Mouse (Mus musculus) heart, postnatal 0 days (tissue): ENCODE data around the gene Olfr211. TPM values are rescaled to one million over a fixed set of nuclear protein-coding genes. Genes with fewer than 3 reads are reported as not detected.

Experiments
- ATAC-seq: fragments of 200-750 bp; cut with Nextera tagmentation; 2 replicates; pipeline ENCODE4 v1.8.0; 2017; ENCODE audit warnings: low read depth, moderate number of reproducible peaks, moderate library complexity; ENCODE audit not compliant: insufficient read depth
- DNase-seq: peaks from one replicate; pipeline ENCODE4 v3.0.0-alpha.2; 2016; ENCODE audit warnings: low spot score
- H3K27ac ChIP-seq: fragments of 300-500 bp; sonication (generic); 2 replicates; pipeline ENCODE4 v1.5.1; 2014; ENCODE audit warnings: low read depth, mild to moderate bottlenecking
- H3K27me3 ChIP-seq: fragments of 300-500 bp; sonication (generic); 2 replicates; pipeline ENCODE4 v1.6.1; 2014; ENCODE audit warnings: low read length, mixed read lengths; ENCODE audit not compliant: control insufficient read depth, insufficient read depth
- H3K36me3 ChIP-seq: fragments of 300-500 bp; sonication (generic); replicated peaks from 2 replicates; pipeline ENCODE4 v1.6.1; 2014; ENCODE audit warnings: low read length, mixed read lengths; ENCODE audit not compliant: control insufficient read depth, insufficient read depth
- H3K4me1 ChIP-seq: fragments of 300-500 bp; sonication (generic); 2 replicates; pipeline ENCODE4 v1.6.1; 2014; ENCODE audit warnings: antibody characterized with exemption; ENCODE audit not compliant: control insufficient read depth, insufficient read depth
- H3K4me2 ChIP-seq: fragments of 300-500 bp; sonication (generic); 2 replicates; pipeline ENCODE4 v1.6.1; 2014; ENCODE audit warnings: low read depth, mild to moderate bottlenecking, low read length, moderate library complexity
- H3K4me3 ChIP-seq: fragments of 300-500 bp; sonication (generic); 2 replicates; pipeline ENCODE4 v1.5.1; 2014; ENCODE audit warnings: low read depth, low read length
- H3K9ac ChIP-seq: fragments of 300-500 bp; sonication (generic); replicated peaks from 2 replicates; pipeline ENCODE4 v1.6.1; 2014; ENCODE audit warnings: low read depth, low read length, mixed read lengths
- H3K9me3 ChIP-seq: fragments of 300-500 bp; sonication (generic); replicated peaks from 2 replicates; pipeline ENCODE4 v1.6.1; 2016; ENCODE audit warnings: low read length; ENCODE audit not compliant: control insufficient read depth
- CTCF ChIP-seq: IDR thresholded peaks from 2 replicates; pipeline ENCODE4 v1.5.1; 2016; ENCODE audit warnings: antibody characterized with exemption, control low read depth, low read depth
- EP300 ChIP-seq: IDR thresholded peaks from 2 replicates; pipeline ENCODE4 v1.6.1; 2016; ENCODE audit warnings: antibody characterized with exemption, low read depth
- WGBS: fragments of 180-500 bp; shearing (Covaris S2); extraction: QIAGEN DNeasy Blood & Tissue Kit; methylation state at CpG from one replicate; pipeline ENCODE4 v1.1.7; 2014; 5-methylcytosine and 5-hydroxymethylcytosine counted together
- polyA plus RNA-seq: library from polyadenylated mRNA; unstranded; fragments of >200 nt; fragmentation: Nextera tagmentation; extraction: Ambion mirVana; gene quantifications from 2 replicates; pipeline ENCODE4 v1.2.1, GENCODE M21; 2015
- total RNA-seq: library from RNA; depleted of rRNA; stranded (reverse); fragments of >200 nt; gene quantifications from 2 replicates; pipeline ENCODE4 v1.2.3, GENCODE M21; 2014; ENCODE audit warnings: low replicate concordance

Olfr211 gene
- total and polyA plus RNA-seq, 2 experiments from 2014 or later: not detected

DNA sequence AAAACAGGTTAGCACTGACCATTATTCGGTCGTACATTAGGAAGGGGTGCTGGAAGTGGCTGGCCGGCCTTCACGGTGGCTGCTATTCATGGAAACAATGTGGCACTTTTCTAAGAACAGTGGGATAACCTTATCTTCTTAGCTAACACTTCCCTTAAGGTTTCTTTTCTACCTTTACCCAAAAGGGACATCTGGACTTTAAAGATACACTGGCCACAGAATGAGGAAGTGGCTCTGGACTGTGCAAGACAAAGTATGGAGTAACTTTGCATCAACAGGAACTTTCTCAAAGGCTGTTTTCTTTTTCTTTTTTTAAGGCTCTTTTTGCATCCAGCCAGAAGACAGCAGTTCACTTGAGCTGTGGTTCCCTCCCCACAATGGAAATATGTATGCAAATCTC, 30.2 kb upstream of the Olfr211 start:
- H3K27ac ChIP-seq: no peak overlapping the region
- 32% methylated on average over 4 of the region's 4 CpGs for WGBS
- no peak overlapping the region for H3K9ac ChIP-seq
- DNase-seq (no peak), ATAC-seq (no peak)
- no peaks in the 10 kb centered on the region for H3K9me3 ChIP-seq
- no peak overlapping the region for H3K4me2 ChIP-seq
- H3K36me3 ChIP-seq: no peaks in the 10 kb centered on the region
- TF ChIP-seq CTCF (no peak), EP300 (no peak)
- H3K4me1 ChIP-seq: peaks cover 5% of the 10 kb centered on the region; the same call in 1 of the 2 replicates
- peaks cover 19% of the 10 kb centered on the region for H3K27me3 ChIP-seq
- H3K4me3 ChIP-seq: no peak overlapping the region

DNA sequence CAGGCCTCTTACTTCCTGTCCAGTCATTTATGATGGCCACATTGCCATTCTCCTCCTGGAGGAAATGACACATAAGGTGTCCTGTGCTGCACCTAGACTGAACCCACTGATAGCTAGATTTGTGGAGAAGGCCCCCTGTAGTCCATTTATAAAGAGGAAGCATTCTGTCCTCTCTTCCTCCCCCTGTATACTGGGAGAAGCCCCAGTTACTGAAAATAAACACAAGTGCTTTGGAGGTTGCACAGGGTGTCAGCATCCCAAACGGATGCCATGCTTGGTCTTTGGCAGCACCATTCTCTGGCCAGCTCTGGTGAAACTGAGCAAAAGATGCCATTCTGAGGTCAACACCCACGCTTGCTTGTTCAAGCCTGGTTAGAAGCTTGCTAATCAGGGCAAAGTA, 29.7 kb upstream of the Olfr211 start:
- WGBS: 71% methylated on average over 2 of the region's 2 CpGs

DNA sequence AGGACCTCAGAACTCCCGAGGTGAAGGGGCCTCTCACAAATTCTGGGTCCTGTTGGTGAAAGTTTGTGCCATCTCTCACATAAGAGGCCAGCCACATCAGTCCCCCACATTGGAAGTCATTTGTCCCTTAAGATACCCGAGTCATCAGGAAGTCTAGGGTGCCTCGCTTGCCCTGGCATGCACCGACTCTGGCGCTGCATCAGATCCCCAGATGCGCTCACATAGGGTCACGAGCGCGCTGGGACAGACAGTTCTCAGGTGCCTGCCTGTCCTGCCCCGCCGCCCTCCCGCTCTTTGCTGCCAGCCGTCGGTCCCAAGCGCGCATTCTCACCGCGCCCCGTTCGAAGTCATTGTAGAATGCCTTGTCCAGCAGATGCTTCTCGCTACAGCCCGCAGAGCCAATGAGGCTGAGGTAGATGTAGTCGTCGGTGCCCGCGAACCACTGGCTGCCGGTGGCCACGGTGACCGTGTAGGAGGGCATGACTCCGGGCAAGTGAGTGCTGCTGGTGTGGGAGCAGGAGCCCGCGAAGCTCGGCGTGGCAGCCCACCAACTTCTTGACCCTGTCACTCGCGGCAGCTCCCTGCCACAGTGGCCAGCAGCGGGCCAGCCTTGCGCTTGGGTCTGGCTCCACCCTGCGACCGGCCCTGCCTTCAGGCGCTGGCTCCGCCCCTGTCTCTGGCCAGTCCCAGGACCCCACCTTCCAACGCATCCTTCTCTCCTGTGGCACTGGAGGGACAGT, 28.2 kb upstream of the Olfr211 start, which contains the start of gene Alox5:
TSS of gene Alox5 (minus strand) at position 635 of the 740 bp plus-strand sequence.
- DNase-seq (peak; percentile 11), ATAC-seq (peak; percentile 71; the same call in 1 of the 2 replicates)
- Histone ChIP-seq H3K36me3 (no peaks in the 10 kb centered on the region), H3K27me3 (peaks cover 19% of the 10 kb centered on the region), H3K9me3 (no peaks in the 10 kb centered on the region), H3K9ac (no peak within 1 kb of the TSS), H3K4me2 (peak within 1 kb of the TSS; percentile 61), H3K4me1 (peaks cover 5% of the 10 kb centered on the region; the same call in 1 of the 2 replicates), H3K27ac (no peak within 1 kb of the TSS), H3K4me3 (peak within 1 kb of the TSS; percentile 34)
- TF ChIP-seq EP300 (no peak), CTCF (peak; percentile 21)
- WGBS: 3% methylated on average over 42 of the region's 43 CpGs

More for the DNA sequence above, 29.7 kb upstream of the Olfr211 start:
- Histone ChIP-seq H3K4me1 (peaks cover 5% of the 10 kb centered on the region; the same call in 1 of the 2 replicates), H3K27ac (no peak overlapping the region), H3K9me3 (no peaks in the 10 kb centered on the region), H3K36me3 (no peaks in the 10 kb centered on the region), H3K27me3 (peaks cover 19% of the 10 kb centered on the region), H3K9ac (no peak overlapping the region), H3K4me2 (no peak overlapping the region), H3K4me3 (no peak overlapping the region)
- no peak for ATAC-seq
- TF ChIP-seq CTCF (no peak), EP300 (no peak)
- DNase-seq: no peak

GRCm38 (mm10) chr6:116468081-116468480, 20.8 kb upstream of the Olfr211 start:
- 33% methylated on average over 3 of the region's 3 CpGs for WGBS
- ATAC-seq: no peak
- Histone ChIP-seq H3K9ac (no peak overlapping the region), H3K9me3 (no peaks in the 10 kb centered on the region), H3K4me2 (no peak overlapping the region), H3K27ac (no peak overlapping the region), H3K27me3 (no peaks in the 10 kb centered on the region), H3K36me3 (no peaks in the 10 kb centered on the region), H3K4me3 (no peak overlapping the region), H3K4me1 (no peaks in the 10 kb centered on the region)
- no peak for DNase-seq
- no peak for TF ChIP-seq EP300
- TF ChIP-seq CTCF: peak; percentile 41

- Histone ChIP-seq H3K4me2 (no peak overlapping the region), H3K36me3 (no peaks in the 10 kb centered on the region), H3K27ac (no peak overlapping the region), H3K4me3 (no peak overlapping the region), H3K4me1 (no peaks in the 10 kb centered on the region), H3K9ac (no peak overlapping the region), H3K27me3 (no peaks in the 10 kb centered on the region), H3K9me3 (no peaks in the 10 kb centered on the region)
- 63% methylated on average over 1 of the region's 1 CpGs for WGBS
- ATAC-seq (no peak), DNase-seq (no peak)
- no peak for TF ChIP-seq EP300
- TF ChIP-seq CTCF: no peak
These were observed 3.8 kb upstream of the Olfr211 start for GRCm38 (mm10) chr6:116485081-116485480.
